Mouse (Mus musculus) ovary, adult 10 weeks (tissue): ENCODE results near the gene Tmem104. TPM values are rescaled to one million over a fixed set of nuclear protein-coding genes. Genes with fewer than 3 reads are reported as not detected.

Experiments
- polyA plus RNA-seq: library from polyadenylated mRNA; stranded (reverse); fragments of 350-450 nt; fragmentation: Illumina TruSeq; extraction: RNeasy Lipid Tissue Mini Kit (QIAGEN cat#74804); gene quantifications from one replicate; pipeline ENCODE4 v1.2.3, GENCODE M21; 2014

Gene Tmem104
- polyA plus RNA-seq: 0.71 TPM

DNA sequence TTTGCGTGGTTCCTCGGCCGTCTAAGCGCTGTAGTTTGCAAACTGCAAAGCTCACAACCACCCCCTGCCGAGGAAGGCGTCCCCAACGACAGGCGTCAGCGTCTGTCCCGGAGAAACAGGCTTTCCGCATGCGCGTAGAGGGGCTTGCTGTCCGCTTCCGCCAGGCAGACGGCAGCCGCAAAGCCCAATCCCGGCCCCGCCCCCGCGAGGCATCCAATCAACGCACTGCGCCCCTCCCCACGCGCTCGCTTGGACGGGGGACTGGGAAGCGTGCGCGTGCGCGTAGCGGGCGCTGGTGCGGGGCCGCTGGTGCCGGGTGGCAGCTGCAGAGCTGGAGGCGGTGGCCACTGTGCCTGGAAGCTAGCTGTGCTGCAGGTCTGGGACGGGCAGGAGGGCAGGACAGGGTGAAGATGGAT lies at the start of gene Tmem104:
TSS of gene Tmem104 (plus strand) at position 264 of the 416 bp plus-strand sequence.

DNA sequence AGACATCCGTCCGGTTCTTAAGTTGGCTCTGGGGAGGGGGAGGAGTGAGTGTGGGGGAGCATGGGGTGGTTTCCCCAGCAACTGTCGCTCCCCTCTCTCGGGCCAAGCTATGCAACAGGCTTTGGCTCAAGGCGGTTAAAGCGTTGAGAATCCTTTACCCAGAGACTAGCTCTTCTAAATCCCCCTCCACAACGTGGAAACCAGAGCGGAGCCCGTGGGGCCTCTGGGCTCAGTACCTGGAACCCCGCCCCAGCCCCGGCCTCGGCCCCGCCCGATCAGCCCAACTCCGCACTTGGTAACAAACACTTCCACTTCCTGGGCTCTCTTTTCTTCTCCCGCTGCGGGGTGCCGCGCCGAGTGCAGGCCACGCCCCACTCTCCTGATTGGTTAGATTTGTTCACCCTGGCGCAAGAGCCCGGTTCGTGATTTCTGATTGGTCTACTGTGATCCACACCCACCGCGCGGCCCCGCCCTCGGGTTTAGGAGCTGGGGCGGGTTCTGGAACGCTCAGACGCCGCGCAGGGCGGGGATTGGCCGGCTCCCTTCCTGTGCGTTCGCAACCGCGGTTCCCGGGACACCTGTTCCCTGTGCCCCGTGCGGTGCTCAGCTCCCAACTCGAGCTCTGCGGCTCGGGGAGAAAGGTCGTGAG lies 24.3 kb upstream of the Tmem104 start, which contains the start of gene Slc9a3r1:
TSS of gene Slc9a3r1 (plus strand) at position 510 of the 649 bp plus-strand sequence.

DNA sequence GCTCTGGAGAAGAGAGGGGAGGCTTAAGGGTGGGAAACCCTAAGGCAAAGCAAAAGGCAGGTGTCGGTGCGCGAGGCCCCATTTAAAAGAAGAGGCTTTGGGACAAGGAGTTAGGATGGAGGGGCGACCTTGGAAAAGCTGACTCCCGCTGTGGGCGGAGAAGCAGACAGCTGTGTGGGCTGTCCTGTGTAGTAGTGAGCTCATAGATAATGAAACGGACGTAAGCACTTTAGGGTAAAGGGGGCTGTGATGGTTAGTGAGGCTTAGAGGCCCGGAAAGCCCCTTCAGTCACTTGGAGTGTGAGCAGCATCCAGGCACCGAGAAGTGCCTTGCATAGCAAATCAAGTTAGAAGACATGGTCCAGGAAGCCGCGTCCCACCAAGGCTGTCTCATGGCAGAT lies 406 bp downstream of the Tmem104 start, which contains the start of gene Nat9:
TSS of gene Nat9 (minus strand) at position 167 of the 400 bp plus-strand sequence.

GRCm38 (mm10) chr11:115267061-115267883 lies 80.0 kb downstream of the Tmem104 start, which contains the start of gene Grin2c:
TSS of gene Grin2c (minus strand) at chr11:115267243.

DNA sequence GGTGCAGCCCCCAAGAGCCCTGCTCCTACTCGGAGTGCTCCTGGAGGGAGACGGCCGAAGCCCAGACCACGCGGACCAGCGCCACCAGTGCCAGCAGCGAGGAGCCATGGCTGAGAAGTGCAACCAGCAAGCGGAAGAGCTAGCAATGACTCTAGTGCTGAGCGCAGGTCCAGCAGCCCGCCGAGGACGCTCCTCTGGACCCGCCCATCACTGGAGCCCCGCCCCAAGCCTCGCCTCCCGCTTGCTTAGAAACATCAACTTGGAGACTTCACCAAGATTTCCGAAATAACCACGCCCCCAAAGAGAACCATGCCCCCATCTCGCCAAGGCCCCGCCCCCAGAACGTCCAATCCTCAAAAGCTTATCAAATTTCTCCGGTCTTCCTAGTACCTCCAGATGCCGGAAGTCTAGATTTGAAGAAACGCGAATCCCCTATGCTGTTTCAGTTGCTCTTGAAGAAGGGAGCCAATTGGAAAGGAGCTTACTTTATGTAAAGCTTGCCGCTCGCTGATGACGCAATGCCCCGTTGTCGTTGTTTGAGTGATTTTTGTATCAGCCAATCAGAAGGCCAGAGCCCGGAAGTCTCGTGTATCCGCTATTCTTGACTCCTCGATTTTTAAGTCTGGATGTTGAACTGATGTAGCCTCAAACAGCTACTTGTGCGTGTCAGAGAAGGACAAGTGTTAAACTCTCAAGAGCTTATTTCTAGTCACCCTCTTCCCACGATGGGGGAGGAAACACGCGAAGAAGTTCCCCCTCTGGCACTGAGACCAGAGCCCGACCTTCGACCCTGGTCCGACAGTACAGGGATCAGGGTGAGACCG lies 89.7 kb downstream of the Tmem104 start, which contains the start of gene Fdxr:
TSS of gene Fdxr (minus strand) at position 271 of the 824 bp plus-strand sequence.

Other genes starting within 250 kb of the Tmem104 start
- gene Cd300c, start 218.3 kb upstream of the Tmem104 start, polyA plus RNA-seq: not detected
- gene Cd300ld, start 197.6 kb upstream of the Tmem104 start, polyA plus RNA-seq: 4.2 TPM
- gene Cd300c2, start 185.6 kb upstream of the Tmem104 start, polyA plus RNA-seq: 3.0 TPM
- gene Cd300ld2, start 171.3 kb upstream of the Tmem104 start, polyA plus RNA-seq: not detected
- not detected for gene Cd300ld4, start 160.5 kb upstream of the Tmem104 start, polyA plus RNA-seq
- 4.1 TPM for gene Cd300ld5, start 149.7 kb upstream of the Tmem104 start, polyA plus RNA-seq
- 4.1 TPM for gene Cd300ld3, start 139.1 kb upstream of the Tmem104 start, polyA plus RNA-seq
- gene Cd300e, start 125.3 kb upstream of the Tmem104 start, polyA plus RNA-seq: 0.63 TPM
- gene Rab37, start 96.1 kb upstream of the Tmem104 start, polyA plus RNA-seq: 0.60 TPM
- 0.48 TPM for gene Cd300lf, start 53.5 kb upstream of the Tmem104 start, polyA plus RNA-seq
- 8.0 TPM for gene Slc9a3r1, start 24.1 kb upstream of the Tmem104 start, polyA plus RNA-seq
- gene Nat9, start 372 bp downstream of the Tmem104 start, polyA plus RNA-seq: 0.74 TPM
- not detected for gene Grin2c, start 79.8 kb downstream of the Tmem104 start, polyA plus RNA-seq
- 11.9 TPM for gene Fdxr, start 89.6 kb downstream of the Tmem104 start, polyA plus RNA-seq
- gene Fads6, start 110.2 kb downstream of the Tmem104 start, polyA plus RNA-seq: 13.5 TPM
- gene Otop2, start 119.7 kb downstream of the Tmem104 start, polyA plus RNA-seq: not detected
- gene Ush1g, start 134.6 kb downstream of the Tmem104 start, polyA plus RNA-seq: 0.60 TPM
- gene Otop3, start 147.2 kb downstream of the Tmem104 start, polyA plus RNA-seq: not detected
- 1.3 TPM for gene Hid1, start 180.3 kb downstream of the Tmem104 start, polyA plus RNA-seq
- gene Cdr2l, start 194.4 kb downstream of the Tmem104 start, polyA plus RNA-seq: 0.46 TPM
- gene Mrpl58, start 216.3 kb downstream of the Tmem104 start, polyA plus RNA-seq: 5.3 TPM
- gene Atp5h, start 232.5 kb downstream of the Tmem104 start, polyA plus RNA-seq: 364 TPM
- gene Kctd2, start 232.6 kb downstream of the Tmem104 start, polyA plus RNA-seq: 21.3 TPM